Mouse (Mus musculus): ENCODE results near the gene Dennd2c. TPM values are rescaled to one million over a fixed set of nuclear protein-coding genes. Genes with fewer than 3 reads are reported as not detected.
"Not testable (repeated sequence)": the region's sequence is repeated elsewhere in the genome, so short reads cannot be mapped to it uniquely, and the experiment has no call there.

Dennd2c gene
- polyA plus RNA-seq, 1 experiment from 2014 or later = 2.1 TPM

DNA sequence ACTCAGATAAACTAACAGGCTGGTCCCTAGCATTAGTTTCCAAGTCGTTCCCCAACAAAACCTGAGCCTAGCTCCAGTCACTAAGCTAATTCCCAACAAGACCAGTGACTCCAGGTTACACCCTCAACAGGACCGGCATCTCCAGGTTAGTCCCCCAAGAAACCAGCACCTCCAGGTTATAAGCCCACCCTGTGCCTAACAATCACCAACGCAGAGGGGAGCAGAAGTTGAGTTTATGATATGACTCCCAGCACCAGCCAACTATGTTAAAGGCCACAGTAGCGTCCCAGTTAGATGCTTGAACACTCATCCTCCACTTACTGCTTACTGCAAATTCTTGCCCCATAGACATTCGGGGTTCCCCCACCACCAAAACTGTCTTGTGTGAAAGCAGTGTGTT lies 97.0 kb downstream of the Dennd2c start:
- H3K27ac ChIP-seq (ENCODE audit: low read length) = no peak overlapping the region
- no peak overlapping the region for H3K4me3 ChIP-seq (ENCODE audit: low read length)
- ATAC-seq = no peak
- H3K9me3 ChIP-seq (ENCODE audit: control insufficient read depth, low read length) = no peaks in the 10 kb centered on the region
- no peak overlapping the region for H3K9ac ChIP-seq (ENCODE audit: low read depth, low read length)
- H3K36me3 ChIP-seq (ENCODE audit: control insufficient read depth, insufficient read depth, low read length) = no peaks in the 10 kb centered on the region
- no peak overlapping the region for H3K4me2 ChIP-seq (ENCODE audit: low read depth, low read length)
- no peaks in the 10 kb centered on the region for H3K4me1 ChIP-seq (ENCODE audit: control insufficient read depth, insufficient read depth, low read length)
- WGBS = 76% methylated on average over 5 of the region's 5 CpGs
- no peaks in the 10 kb centered on the region for H3K27me3 ChIP-seq (replicated peaks; ENCODE audit: control insufficient read depth, insufficient read depth, low read length)

DNA sequence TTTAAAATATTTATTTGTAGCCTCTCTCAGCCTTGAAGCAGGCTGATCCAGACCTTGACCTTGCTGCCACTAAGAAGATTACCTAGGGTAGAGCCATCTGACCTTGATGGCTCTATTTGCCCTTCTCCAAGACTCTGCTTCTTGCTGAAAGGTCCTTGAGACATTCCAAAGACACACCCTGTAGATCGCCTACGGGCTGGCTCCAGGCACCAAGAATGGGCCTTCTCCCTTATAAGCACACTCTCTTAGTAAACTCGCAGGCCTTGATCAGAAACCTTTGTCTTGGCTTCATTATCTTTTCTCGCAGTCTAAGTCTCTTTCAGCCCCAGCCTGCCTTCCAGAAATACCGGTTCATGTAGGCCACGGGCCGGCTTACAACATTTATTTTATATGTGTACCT lies 98.7 kb downstream of the Dennd2c start:
- not testable (repeated sequence) for ATAC-seq; H3K27ac ChIP-seq (ENCODE audit: low read length); H3K36me3 ChIP-seq (ENCODE audit: control insufficient read depth, insufficient read depth, low read length); H3K9ac ChIP-seq (ENCODE audit: low read depth, low read length); H3K4me2 ChIP-seq (ENCODE audit: low read depth, low read length); H3K9me3 ChIP-seq (ENCODE audit: control insufficient read depth, low read length); H3K4me1 ChIP-seq (ENCODE audit: control insufficient read depth, insufficient read depth, low read length); H3K27me3 ChIP-seq (replicated peaks; ENCODE audit: control insufficient read depth, insufficient read depth, low read length); H3K4me3 ChIP-seq (ENCODE audit: low read length)
- WGBS = 90% methylated on average over 7 of the region's 7 CpGs

DNA sequence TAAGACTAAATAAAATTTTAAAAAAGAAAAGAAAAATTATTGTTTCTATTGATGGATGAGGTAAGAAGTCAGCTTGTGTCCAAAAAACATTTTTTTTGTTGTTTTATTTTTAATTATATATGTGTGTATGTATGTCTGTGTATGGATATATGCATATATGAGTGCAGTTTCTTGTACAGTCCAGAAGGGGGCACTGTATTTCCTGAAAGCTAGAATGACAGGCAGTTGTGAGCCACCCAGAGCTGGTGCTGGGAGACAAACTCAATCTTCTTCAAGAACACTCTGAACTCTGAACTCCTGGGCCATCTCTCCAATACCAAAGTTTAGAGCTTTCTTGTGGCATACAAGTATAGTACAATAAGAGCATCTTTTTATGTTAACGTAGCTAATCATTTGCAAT lies 101.2 kb downstream of the Dennd2c start:
- Histone ChIP-seq H3K27ac (ENCODE audit: low read length) (no peak overlapping the region), H3K4me3 (ENCODE audit: low read length) (no peak overlapping the region), H3K4me2 (ENCODE audit: low read depth, low read length) (no peak overlapping the region), H3K9me3 (ENCODE audit: control insufficient read depth, low read length) (no peaks in the 10 kb centered on the region), H3K4me1 (ENCODE audit: control insufficient read depth, insufficient read depth, low read length) (no peaks in the 10 kb centered on the region), H3K36me3 (ENCODE audit: control insufficient read depth, insufficient read depth, low read length) (no peaks in the 10 kb centered on the region), H3K27me3 (replicated peaks; ENCODE audit: control insufficient read depth, insufficient read depth, low read length) (no peaks in the 10 kb centered on the region), H3K9ac (ENCODE audit: low read depth, low read length) (no peak overlapping the region)
- WGBS = 90% methylated on average over 1 of the region's 1 CpGs
- no peak for ATAC-seq

DNA sequence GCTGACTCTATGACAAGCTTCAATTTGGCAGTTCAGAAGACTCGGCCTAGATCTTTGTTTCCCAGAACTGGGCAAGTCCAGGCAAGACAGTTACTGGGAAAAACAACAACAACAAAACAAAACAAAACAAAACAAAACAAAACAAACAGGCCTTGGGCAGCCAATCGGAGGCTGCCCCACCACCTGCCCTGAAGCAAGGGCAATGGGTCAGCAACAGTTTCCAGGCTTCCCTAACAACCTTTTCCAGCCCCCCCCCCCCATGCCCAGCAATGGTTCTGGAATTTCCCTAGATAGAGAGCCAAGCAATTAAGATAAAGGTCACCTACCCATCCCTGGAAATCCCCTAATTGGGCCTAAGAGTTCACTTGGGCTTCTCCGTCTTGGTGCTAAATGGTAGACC lies 102.0 kb downstream of the Dennd2c start:
- H3K27ac ChIP-seq (ENCODE audit: low read length) = no peak overlapping the region
- no peaks in the 10 kb centered on the region for H3K9me3 ChIP-seq (ENCODE audit: control insufficient read depth, low read length)
- no peak overlapping the region for H3K4me2 ChIP-seq (ENCODE audit: low read depth, low read length)
- no peaks in the 10 kb centered on the region for H3K27me3 ChIP-seq (replicated peaks; ENCODE audit: control insufficient read depth, insufficient read depth, low read length)
- WGBS = 88% methylated on average over 3 of the region's 3 CpGs
- H3K4me1 ChIP-seq (ENCODE audit: control insufficient read depth, insufficient read depth, low read length) = no peaks in the 10 kb centered on the region
- no peaks in the 10 kb centered on the region for H3K36me3 ChIP-seq (ENCODE audit: control insufficient read depth, insufficient read depth, low read length)
- no peak overlapping the region for H3K9ac ChIP-seq (ENCODE audit: low read depth, low read length)
- ATAC-seq = no peak
- H3K4me3 ChIP-seq (ENCODE audit: low read length) = no peak overlapping the region

DNA sequence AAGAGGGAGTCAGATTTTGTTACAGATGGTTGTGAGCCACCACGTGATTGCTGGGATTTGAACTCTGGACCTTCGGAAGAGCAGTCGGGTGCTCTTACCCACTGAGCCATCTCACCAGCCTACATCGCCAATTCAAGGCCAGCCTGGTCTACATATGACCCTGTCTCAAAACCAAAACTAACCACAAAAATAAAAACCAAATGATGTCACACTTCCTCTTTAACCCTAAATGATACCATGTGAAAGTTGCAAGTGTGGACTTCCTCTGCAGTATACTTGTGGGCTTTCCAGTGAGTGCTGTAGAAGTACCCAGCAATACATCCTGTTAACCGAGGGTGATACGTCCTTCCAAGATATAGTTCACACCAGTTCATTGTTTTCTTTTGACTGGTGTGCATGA lies 104.0 kb downstream of the Dennd2c start:
- no peak overlapping the region for H3K4me2 ChIP-seq (ENCODE audit: low read depth, low read length)
- no peak overlapping the region for H3K27ac ChIP-seq (ENCODE audit: low read length)
- H3K9ac ChIP-seq (ENCODE audit: low read depth, low read length) = no peak overlapping the region
- WGBS = 87% methylated on average over 6 of the region's 6 CpGs
- ATAC-seq = no peak
- H3K9me3 ChIP-seq (ENCODE audit: control insufficient read depth, low read length) = no peaks in the 10 kb centered on the region
- no peaks in the 10 kb centered on the region for H3K4me1 ChIP-seq (ENCODE audit: control insufficient read depth, insufficient read depth, low read length)
- no peak overlapping the region for H3K4me3 ChIP-seq (ENCODE audit: low read length)
- no peaks in the 10 kb centered on the region for H3K27me3 ChIP-seq (replicated peaks; ENCODE audit: control insufficient read depth, insufficient read depth, low read length)
- no peaks in the 10 kb centered on the region for H3K36me3 ChIP-seq (ENCODE audit: control insufficient read depth, insufficient read depth, low read length)

DNA sequence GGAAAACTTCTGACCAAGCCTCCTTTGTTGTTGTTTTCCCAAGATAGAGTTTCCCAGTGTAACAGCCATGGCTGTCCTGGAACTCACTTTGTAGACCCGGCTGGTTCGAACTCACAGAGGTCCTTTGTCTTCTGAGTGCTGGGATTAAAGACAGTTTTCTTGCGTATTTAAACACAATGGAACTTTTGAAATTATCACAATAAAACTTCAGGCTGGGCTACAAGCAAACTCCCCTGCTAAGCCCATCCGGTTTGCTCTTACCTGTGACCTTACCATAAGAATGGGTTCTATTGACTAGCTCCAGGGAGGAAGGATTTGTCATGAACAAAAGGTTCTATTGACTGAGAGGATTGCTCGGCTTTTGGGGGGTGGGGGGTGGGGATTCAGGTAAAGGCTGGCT lies 105.3 kb downstream of the Dennd2c start:
- Histone ChIP-seq H3K27me3 (replicated peaks; ENCODE audit: control insufficient read depth, insufficient read depth, low read length) (no peaks in the 10 kb centered on the region), H3K27ac (ENCODE audit: low read length) (no peak overlapping the region), H3K9ac (ENCODE audit: low read depth, low read length) (no peak overlapping the region), H3K9me3 (ENCODE audit: control insufficient read depth, low read length) (no peaks in the 10 kb centered on the region), H3K4me2 (ENCODE audit: low read depth, low read length) (no peak overlapping the region), H3K4me1 (ENCODE audit: control insufficient read depth, insufficient read depth, low read length) (no peaks in the 10 kb centered on the region), H3K4me3 (ENCODE audit: low read length) (no peak overlapping the region), H3K36me3 (ENCODE audit: control insufficient read depth, insufficient read depth, low read length) (no peaks in the 10 kb centered on the region)
- 46% methylated on average over 5 of the region's 5 CpGs for WGBS
- ATAC-seq = no peak

DNA sequence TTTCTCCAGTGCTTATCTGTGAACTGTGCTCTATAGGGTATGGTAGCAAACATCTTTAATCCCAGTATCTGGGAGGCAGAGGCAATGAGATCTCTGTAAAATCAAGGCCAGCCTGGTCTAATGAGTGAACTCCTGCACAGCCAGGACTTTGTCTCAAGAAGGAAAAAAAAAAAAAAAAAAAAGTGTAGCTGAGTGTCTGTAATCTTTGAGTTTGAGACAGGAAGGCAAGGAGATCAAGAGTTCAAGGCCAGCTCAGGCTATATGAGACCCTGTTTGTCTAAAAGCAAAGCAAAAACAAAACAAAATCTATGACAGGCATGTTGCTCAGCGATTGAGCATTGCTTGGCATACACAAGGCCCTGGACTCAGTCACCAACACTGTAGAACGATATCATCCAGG lies 105.8 kb downstream of the Dennd2c start:
- WGBS = 81% methylated on average over 2 of the region's 2 CpGs
- Histone ChIP-seq H3K9ac (ENCODE audit: low read depth, low read length) (no peak overlapping the region), H3K36me3 (ENCODE audit: control insufficient read depth, insufficient read depth, low read length) (no peaks in the 10 kb centered on the region), H3K4me2 (ENCODE audit: low read depth, low read length) (no peak overlapping the region), H3K4me3 (ENCODE audit: low read length) (no peak overlapping the region), H3K9me3 (ENCODE audit: control insufficient read depth, low read length) (no peaks in the 10 kb centered on the region), H3K4me1 (ENCODE audit: control insufficient read depth, insufficient read depth, low read length) (no peaks in the 10 kb centered on the region), H3K27me3 (replicated peaks; ENCODE audit: control insufficient read depth, insufficient read depth, low read length) (no peaks in the 10 kb centered on the region), H3K27ac (ENCODE audit: low read length) (no peak overlapping the region)
- ATAC-seq = no peak

DNA sequence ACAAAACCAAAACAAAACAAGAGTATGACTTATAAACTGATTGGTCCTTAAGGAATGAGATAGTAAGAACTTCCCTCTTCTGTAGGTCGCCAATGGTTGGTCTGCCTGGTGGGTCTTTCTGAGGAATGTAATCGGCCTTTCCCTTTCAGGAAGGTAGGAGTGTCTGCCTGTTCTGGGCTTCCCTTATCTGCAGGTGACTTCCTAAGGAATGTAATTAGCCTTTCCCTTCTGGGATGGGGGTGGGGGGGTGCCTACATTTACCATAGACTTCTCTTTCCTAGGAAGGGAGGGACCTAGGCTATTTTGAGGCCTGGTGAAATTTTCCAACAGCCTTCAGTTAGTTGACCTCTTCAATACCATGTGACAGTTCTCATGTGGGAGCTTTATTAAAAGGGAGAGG lies 108.7 kb downstream of the Dennd2c start:
- no peak overlapping the region for H3K27ac ChIP-seq (ENCODE audit: low read length)
- no peaks in the 10 kb centered on the region for H3K9me3 ChIP-seq (ENCODE audit: control insufficient read depth, low read length)
- 75% methylated on average over 2 of the region's 2 CpGs for WGBS
- no peaks in the 10 kb centered on the region for H3K36me3 ChIP-seq (ENCODE audit: control insufficient read depth, insufficient read depth, low read length)
- H3K27me3 ChIP-seq (replicated peaks; ENCODE audit: control insufficient read depth, insufficient read depth, low read length) = no peaks in the 10 kb centered on the region
- H3K9ac ChIP-seq (ENCODE audit: low read depth, low read length) = no peak overlapping the region
- no peak overlapping the region for H3K4me2 ChIP-seq (ENCODE audit: low read depth, low read length)
- H3K4me1 ChIP-seq (ENCODE audit: control insufficient read depth, insufficient read depth, low read length) = no peaks in the 10 kb centered on the region
- ATAC-seq = no peak
- H3K4me3 ChIP-seq (ENCODE audit: low read length) = no peak overlapping the region

DNA sequence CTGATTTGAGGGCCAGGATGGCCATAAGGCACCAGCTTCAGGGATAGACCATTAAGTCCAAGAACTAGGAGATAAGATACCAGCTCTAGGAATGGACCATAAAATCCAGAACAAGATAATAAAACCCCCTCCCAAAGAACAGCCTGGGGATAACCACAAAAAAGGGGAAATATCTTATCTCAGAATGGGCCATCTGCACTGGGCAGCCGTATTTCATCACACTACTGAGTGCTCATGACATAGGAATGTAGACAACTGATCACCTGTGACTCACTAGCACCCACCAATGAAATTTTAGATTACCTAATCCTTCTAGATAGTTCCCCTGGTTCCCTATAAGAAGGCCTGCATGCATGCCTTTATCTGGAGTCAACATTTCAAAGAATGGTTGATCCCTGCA lies 109.7 kb downstream of the Dennd2c start:
- Histone ChIP-seq H3K4me3 (ENCODE audit: low read length) (no peak overlapping the region), H3K4me1 (ENCODE audit: control insufficient read depth, insufficient read depth, low read length) (no peaks in the 10 kb centered on the region), H3K36me3 (ENCODE audit: control insufficient read depth, insufficient read depth, low read length) (no peaks in the 10 kb centered on the region), H3K4me2 (ENCODE audit: low read depth, low read length) (no peak overlapping the region), H3K9me3 (ENCODE audit: control insufficient read depth, low read length) (no peaks in the 10 kb centered on the region), H3K27me3 (replicated peaks; ENCODE audit: control insufficient read depth, insufficient read depth, low read length) (no peaks in the 10 kb centered on the region), H3K27ac (ENCODE audit: low read length) (no peak overlapping the region), H3K9ac (ENCODE audit: low read depth, low read length) (no peak overlapping the region)
- WGBS = 61% methylated on average over 1 of the region's 1 CpGs
- ATAC-seq = no peak

DNA sequence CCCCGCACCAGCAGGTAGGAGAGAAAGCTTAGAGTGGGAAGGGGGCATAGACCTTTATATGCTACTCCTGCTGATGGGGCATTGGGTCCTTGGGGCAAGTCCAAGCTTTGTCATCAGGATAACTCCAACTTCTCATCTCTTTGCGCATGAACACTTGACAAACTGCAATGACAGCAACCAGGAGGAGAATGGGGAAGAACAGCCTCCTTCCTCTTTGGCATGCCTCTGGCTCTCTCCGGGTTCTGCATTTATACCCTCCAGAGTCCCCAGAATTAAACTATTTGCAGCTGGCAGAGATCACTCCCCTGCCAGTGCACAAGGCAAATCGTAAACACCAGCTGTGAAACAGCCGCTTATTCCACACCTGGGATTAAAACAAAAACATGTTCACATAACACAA lies 111.1 kb downstream of the Dennd2c start:
- Histone ChIP-seq H3K27me3 (replicated peaks; ENCODE audit: control insufficient read depth, insufficient read depth, low read length) (no peaks in the 10 kb centered on the region), H3K9me3 (ENCODE audit: control insufficient read depth, low read length) (no peaks in the 10 kb centered on the region), H3K4me1 (ENCODE audit: control insufficient read depth, insufficient read depth, low read length) (no peaks in the 10 kb centered on the region), H3K4me3 (ENCODE audit: low read length) (no peak overlapping the region), H3K4me2 (ENCODE audit: low read depth, low read length) (no peak overlapping the region), H3K9ac (ENCODE audit: low read depth, low read length) (no peak overlapping the region), H3K36me3 (ENCODE audit: control insufficient read depth, insufficient read depth, low read length) (no peaks in the 10 kb centered on the region), H3K27ac (ENCODE audit: low read length) (no peak overlapping the region)
- 63% methylated on average over 5 of the region's 5 CpGs for WGBS
- no peak for ATAC-seq
